Mouse (Mus musculus) MEL (cell line): Measurements from ENCODE around the gene Pcgf1. TPM values are rescaled to one million over a fixed set of nuclear protein-coding genes. Genes with fewer than 3 reads are reported as not detected.

Source experiments
- DNase-seq: peaks from one replicate; pipeline ENCODE4 v3.0.0; 2011; ENCODE audit warnings: low read depth, low spot score
- H3K27ac ChIP-seq: 2 replicates; pipeline ENCODE4 v1.5.1; 2012; ENCODE audit warnings: low read depth, mild to moderate bottlenecking, control low read depth, low read length, moderate library complexity; ENCODE audit not compliant: control insufficient read depth
- H3K27me3 ChIP-seq, 2 experiments: fragments of 150-350 bp in 1 of 2; sonication (generic) in 1 of 2; 2 replicates each; pipeline ENCODE4 v1.6.1; 2012; ENCODE audit warnings: low read length in 2 of 2, mild to moderate bottlenecking in 2 of 2, improper control_type of control experiment in 1 of 2, moderate library complexity in 1 of 2; ENCODE audit not compliant: insufficient read depth in 2 of 2, control insufficient read depth in 1 of 2
- H3K36me3 ChIP-seq, 2 experiments: 2 replicates each; pipeline ENCODE4 v1.6.1; 2012 to 2014; ENCODE audit warnings: low read length in 2 of 2, improper control_type of control experiment in 1 of 2, inconsistent platforms in 1 of 2, mild to moderate bottlenecking in 1 of 2; ENCODE audit not compliant: insufficient read depth in 2 of 2, control insufficient read depth in 1 of 2
- H3K4me1 ChIP-seq, 2 experiments: fragments of 150-350 bp in 1 of 2; sonication (generic) in 1 of 2; 2 replicates each; pipeline ENCODE4 v1.6.1; 2012; ENCODE audit warnings: low read length in 2 of 2, improper control_type of control experiment in 1 of 2, mild to moderate bottlenecking in 1 of 2; ENCODE audit not compliant: insufficient read depth in 2 of 2, control insufficient read depth in 1 of 2
- H3K4me3 ChIP-seq, 2 experiments: fragments of 150-350 bp in 1 of 2; sonication (generic) in 1 of 2; 2 replicates each; pipeline ENCODE4 v1.5.1; 2012; ENCODE audit warnings: low read depth in 2 of 2, low read length in 2 of 2, mild to moderate bottlenecking in 2 of 2, moderate library complexity in 2 of 2, control low read depth in 1 of 2, improper control_type of control experiment in 1 of 2; ENCODE audit not compliant: control insufficient read depth in 1 of 2, insufficient read depth in 1 of 2
- H3K79me2 ChIP-seq: 2 replicates; pipeline ENCODE4 v1.6.1; 2012; ENCODE audit warnings: mild to moderate bottlenecking, low read length, moderate library complexity; ENCODE audit not compliant: control insufficient read depth, poor library complexity, insufficient read depth
- H3K9ac ChIP-seq: 2 replicates; pipeline ENCODE4 v1.6.1; 2012; ENCODE audit warnings: low read depth, mild to moderate bottlenecking, control low read depth, low read length, moderate library complexity; ENCODE audit not compliant: control insufficient read depth, poor library complexity, severe bottlenecking
- H3K9me3 ChIP-seq: fragments of 150-350 bp; sonication (generic); replicated peaks from 2 replicates; pipeline ENCODE4 v1.6.1; 2012; ENCODE audit warnings: mild to moderate bottlenecking, low read length, improper control_type of control experiment, moderate library complexity; ENCODE audit not compliant: insufficient read depth
- CHD2 ChIP-seq: IDR thresholded peaks from 2 replicates; pipeline ENCODE4 v1.6.1; 2011; ENCODE audit warnings: low read length, improper control_type of control experiment
- E2F4 ChIP-seq: IDR thresholded peaks from 2 replicates; pipeline ENCODE4 v1.6.1; 2011; ENCODE audit warnings: low read depth, low read length, improper control_type of control experiment, borderline replicate concordance
- EP300 ChIP-seq, 2 experiments: IDR thresholded peaks; 2 replicates each; pipeline ENCODE4 v1.6.1; 2011; ENCODE audit warnings: improper control_type of control experiment in 2 of 2, low read length in 2 of 2, low read depth in 1 of 2, mild to moderate bottlenecking in 1 of 2
- ETS1 ChIP-seq: IDR thresholded peaks from 2 replicates; pipeline ENCODE4 v1.6.1; 2012; ENCODE audit warnings: low read depth, mild to moderate bottlenecking, inconsistent platforms, low read length, improper control_type of control experiment, moderate library complexity
- HCFC1 ChIP-seq: IDR thresholded peaks from 2 replicates; pipeline ENCODE4 v1.6.1; 2012; ENCODE audit warnings: low read depth, mild to moderate bottlenecking, inconsistent platforms, low read length, improper control_type of control experiment, moderate library complexity
- JUND ChIP-seq: IDR thresholded peaks from 2 replicates; pipeline ENCODE4 v1.6.1; 2011; ENCODE audit warnings: low read depth, mild to moderate bottlenecking, improper control_type of control experiment, low read length
- MAFK ChIP-seq: IDR thresholded peaks from 2 replicates; pipeline ENCODE4 v1.6.1; 2011; ENCODE audit warnings: low read depth, mild to moderate bottlenecking, low read length, improper control_type of control experiment, borderline replicate concordance
- MAX ChIP-seq: IDR thresholded peaks from 2 replicates; pipeline ENCODE4 v1.6.1; 2011; ENCODE audit warnings: low read length, improper control_type of control experiment
- MAZ ChIP-seq: IDR thresholded peaks from 2 replicates; pipeline ENCODE4 v1.6.1; 2012; ENCODE audit warnings: low read depth, mild to moderate bottlenecking, inconsistent platforms, low read length, improper control_type of control experiment
- MXI1 ChIP-seq: IDR thresholded peaks from 2 replicates; pipeline ENCODE4 v1.6.1; 2011; ENCODE audit warnings: mild to moderate bottlenecking, low read depth, low read length, improper control_type of control experiment
- MYB ChIP-seq: IDR thresholded peaks from 2 replicates; pipeline ENCODE4 v1.6.1; 2011; ENCODE audit warnings: mild to moderate bottlenecking, low read depth, low read length, improper control_type of control experiment
- NELFE ChIP-seq: IDR thresholded peaks from 2 replicates; pipeline ENCODE4 v1.6.1; 2011; ENCODE audit warnings: low read depth, low read length, improper control_type of control experiment
- NRF1 ChIP-seq: IDR thresholded peaks from 2 replicates; pipeline ENCODE4 v1.6.1; 2014; ENCODE audit warnings: low read depth, mild to moderate bottlenecking, inconsistent platforms, low read length, improper control_type of control experiment, moderate library complexity; ENCODE audit not compliant: poor library complexity, insufficient read depth, severe bottlenecking
- POLR2A ChIP-seq, 2 experiments: IDR thresholded peaks; 2 replicates each; pipeline ENCODE4 v1.6.1; 2011 to 2012; ENCODE audit warnings: low read length in 2 of 2, mild to moderate bottlenecking in 2 of 2, control low read depth in 1 of 2, improper control_type of control experiment in 1 of 2, low read depth in 1 of 2, moderate library complexity in 1 of 2; ENCODE audit not compliant: control insufficient read depth in 1 of 2, insufficient read depth in 1 of 2, poor library complexity in 1 of 2
- POLR2AphosphoS5 ChIP-seq: IDR thresholded peaks from 2 replicates; pipeline ENCODE4 v1.6.1; 2012; ENCODE audit warnings: low read depth, borderline replicate concordance, mild to moderate bottlenecking, inconsistent platforms, low read length, moderate library complexity, mixed read lengths
- RCOR1 ChIP-seq: IDR thresholded peaks from 2 replicates; pipeline ENCODE4 v1.6.1; 2012; ENCODE audit warnings: low read depth, mild to moderate bottlenecking, inconsistent platforms, low read length, improper control_type of control experiment
- SIN3A ChIP-seq: IDR thresholded peaks from 2 replicates; pipeline ENCODE4 v1.6.1; 2012; ENCODE audit warnings: low read length, improper control_type of control experiment, inconsistent platforms
- SMC3 ChIP-seq: IDR thresholded peaks from 2 replicates; pipeline ENCODE4 v1.6.1; 2011; ENCODE audit warnings: low read depth, low read length, improper control_type of control experiment
- TBP ChIP-seq: IDR thresholded peaks from 2 replicates; pipeline ENCODE4 v1.8.0; 2011; ENCODE audit warnings: low read depth, low read length, improper control_type of control experiment
- UBTF ChIP-seq: IDR thresholded peaks from 2 replicates; pipeline ENCODE4 v1.6.1; 2012; ENCODE audit warnings: low read depth, mild to moderate bottlenecking, inconsistent platforms, low read length, improper control_type of control experiment, moderate library complexity, borderline replicate concordance; ENCODE audit not compliant: insufficient read depth
- ZKSCAN1 ChIP-seq: IDR thresholded peaks from 2 replicates; pipeline ENCODE4 v1.6.1; 2012; ENCODE audit warnings: low read depth, mild to moderate bottlenecking, inconsistent platforms, low read length, improper control_type of control experiment, moderate library complexity
- ZNF384 ChIP-seq: IDR thresholded peaks from 2 replicates; pipeline ENCODE4 v1.6.1; 2012; ENCODE audit warnings: low read depth, mild to moderate bottlenecking, inconsistent platforms, low read length, improper control_type of control experiment
- polyA plus RNA-seq, 2 experiments: library from polyadenylated mRNA; stranded (reverse) in 1 of 2; unstranded in 1 of 2; fragments of >175 nt in 1 of 2; fragments of >200 nt in 1 of 2; gene quantifications; 2 replicates each; pipeline versions ENCODE4 v1.2.1 to v1.2.4; 2012; ENCODE audit warnings: low replicate concordance in 2 of 2, low read depth in 1 of 2; ENCODE audit not compliant: insufficient read length in 2 of 2, insufficient read depth in 1 of 2, missing spikeins in 1 of 2
- total RNA-seq: library from RNA; depleted of rRNA; stranded (reverse); fragments of 300-350 nt; gene quantifications from 2 replicates; pipeline ENCODE4 v1.2.3, GENCODE M21; 2012

Gene Pcgf1
- total and polyA plus RNA-seq, 3 experiments: 18.2 to 25.2 TPM; not detected in 1

DNA sequence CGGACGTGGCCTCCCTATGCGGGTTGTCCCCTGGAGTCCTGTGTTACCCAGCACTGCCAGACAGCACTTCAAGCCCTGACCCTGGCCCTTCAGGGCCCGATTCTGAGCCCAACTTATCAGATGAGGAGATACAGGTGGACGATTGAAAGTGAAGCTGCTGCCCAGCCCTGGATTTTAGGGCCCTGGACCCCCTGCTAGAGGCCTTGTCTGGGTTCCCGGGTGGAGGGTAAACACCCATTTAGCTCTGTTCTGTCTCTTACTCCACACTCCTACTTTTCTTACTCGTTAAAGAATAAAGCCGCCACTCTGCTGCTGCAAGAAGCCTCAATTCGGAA lies 10.2 kb downstream of the Pcgf1 start:
- TF ChIP-seq ZNF384 (no peak), SIN3A (no peak), SMC3 (no peak), MAZ (no peak), NRF1 (no peak), JUND (no peak), TBP (no peak), MAX (no peak), MAFK (no peak), E2F4 (no peak), POLR2A (IDR thresholded peaks at IDR 0.05; ENCODE audit: control insufficient read depth in 1 of 2, insufficient read depth in 1 of 2, low read depth in 1 of 2, low read length in 2 of 2, poor library complexity in 1 of 2) (no peak), ZKSCAN1 (no peak), UBTF (no peak), HCFC1 (no peak), EP300 (IDR thresholded peaks at IDR 0.05; ENCODE audit: low read depth in 1 of 2, low read length in 2 of 2) (no peak), POLR2AphosphoS5 (no peak), MYB (no peak), MXI1 (no peak), RCOR1 (no peak), NELFE (no peak)
- no peaks in the 10 kb centered on the region for H3K9me3 ChIP-seq
- H3K36me3 ChIP-seq: no peaks in the 10 kb centered on the region
- H3K4me1 ChIP-seq: no peaks in the 10 kb centered on the region
- no peak overlapping the region for H3K27ac ChIP-seq
- peaks cover 2 to 4% of the 10 kb centered on the region in 2 experiments; a peak in 2 of 4 replicates for H3K27me3 ChIP-seq
- DNase-seq: no peak
- no peaks in the 10 kb centered on the region for H3K79me2 ChIP-seq
- no peak overlapping the region for H3K4me3 ChIP-seq
- H3K9ac ChIP-seq: no peak overlapping the region

GRCm38 (mm10) chr6:83092416-83093127 lies 14.9 kb downstream of the Pcgf1 start:
- no peak overlapping the region for H3K4me3 ChIP-seq
- no peaks in the 10 kb centered on the region for H3K9me3 ChIP-seq
- H3K4me1 ChIP-seq: no peaks in the 10 kb centered on the region
- H3K79me2 ChIP-seq: no peaks in the 10 kb centered on the region
- peaks cover 2 to 5% of the 10 kb centered on the region in 2 experiments; a peak in 2 of 4 replicates for H3K27me3 ChIP-seq
- TF ChIP-seq JUND (no peak), ETS1 (no peak), SIN3A (no peak), NELFE (no peak), CHD2 (no peak)
- no peak for DNase-seq
- H3K9ac ChIP-seq: no peak overlapping the region
- H3K27ac ChIP-seq: no peak overlapping the region
- no peaks in the 10 kb centered on the region for H3K36me3 ChIP-seq
